ENCODE assay signal across 11 mouse cellular contexts in the genomic region with DNA sequence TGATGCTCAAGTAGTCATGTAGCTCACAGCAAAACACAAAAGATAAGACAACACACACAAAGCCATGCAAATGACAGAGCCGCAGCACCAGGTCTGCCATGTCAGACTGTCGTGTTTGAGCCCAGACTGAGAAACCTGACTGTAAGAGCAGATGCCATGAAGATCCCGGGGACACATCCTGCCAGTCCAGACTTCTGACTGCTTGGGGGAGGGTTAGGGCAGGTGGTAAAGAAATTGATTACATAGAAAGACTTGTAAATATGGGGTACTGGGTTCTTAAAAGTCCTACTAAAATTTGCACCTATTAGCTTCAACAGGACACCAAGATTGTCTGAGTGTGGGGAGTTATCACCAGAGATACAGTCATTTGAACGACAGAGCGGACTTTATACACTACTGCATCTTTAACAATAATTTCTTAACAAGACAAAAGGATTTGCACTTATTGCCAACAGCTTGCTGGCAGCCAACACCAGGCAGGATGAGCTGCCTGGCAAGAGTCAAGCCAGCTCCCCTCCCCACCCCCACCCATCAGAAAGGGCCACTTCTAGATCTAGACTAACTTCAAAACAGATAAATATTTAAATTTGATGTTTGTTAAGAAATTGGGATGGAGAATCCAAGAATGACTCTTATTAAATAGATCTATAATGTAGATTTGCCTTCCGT.
DNase-seq lines count a peak whose midpoint lies in the region; ATAC-seq and TF ChIP-seq lines count a peak whose summit lies in the region.
"Had no signal": no experiment of that assay in that cellular context is flagged by ENCODE, and none has a peak within 500 bp of the region (broad histone marks: within the 10 kb centered on the region; RNA-seq: fewer than 3 reads in every experiment).

No protein-coding gene starts in this region.

- no peaks in the 10 kb centered on the region for H3K27me3 ChIP-seq in kidney, embryonic 16.5 days (ENCODE audit: insufficient read depth, low read length)
- H3K27me3 ChIP-seq in embryonic facial prominence, embryonic 12.5 days: no peaks in the 10 kb centered on the region
- no peaks in the 10 kb centered on the region for H3K27me3 ChIP-seq in limb, embryonic 14.5 days (ENCODE audit: control insufficient read depth, insufficient read depth, low read length)
- H3K27me3 ChIP-seq: intestine, embryonic 15.5 days had no signal

- H3K4me2 ChIP-seq in kidney, embryonic 16.5 days (replicated peaks; ENCODE audit: low read depth, low read length): peak overlapping the region; percentile 23; the same call in 1 of the 2 replicates
- no peak overlapping the region for H3K4me2 ChIP-seq in embryonic facial prominence, embryonic 12.5 days (replicated peaks)
- H3K4me2 ChIP-seq in limb, embryonic 14.5 days (replicated peaks; ENCODE audit: low read depth, low read length, severe bottlenecking): no peak overlapping the region
- H3K4me2 ChIP-seq: intestine, embryonic 15.5 days had no signal

- DNase-seq in kidney, postnatal 36 days: no peak
- DNase-seq in brain, adult 2 months (ENCODE audit: low read depth, low spot score): peak; percentile 52
- no peak for DNase-seq in limb, embryonic 14.5 days (ENCODE audit: low spot score)
- no peak for DNase-seq in adrenal gland, postnatal 10 days
- DNase-seq in thymus, postnatal 36 days: no peak
- DNase-seq: right cerebral cortex, postnatal 25 days; thymus, postnatal 25 days had no signal

- H3K36me3 ChIP-seq in kidney, embryonic 16.5 days (ENCODE audit: insufficient read depth, low read length): no peaks in the 10 kb centered on the region
- 0 out of 2 replicates have a peak, but pooled peaks cover 3% of the 10 kb centered on the region for H3K36me3 ChIP-seq in embryonic facial prominence, embryonic 12.5 days
- H3K36me3 ChIP-seq in limb, embryonic 14.5 days (ENCODE audit: control insufficient read depth, insufficient read depth, low read length): no peaks in the 10 kb centered on the region
- H3K36me3 ChIP-seq: intestine, embryonic 15.5 days had no signal

- peak overlapping the region; percentile 15; the same call in 1 of the 2 replicates for H3K9ac ChIP-seq in kidney, embryonic 16.5 days (replicated peaks; ENCODE audit: low read length)
- no peak overlapping the region for H3K9ac ChIP-seq in embryonic facial prominence, embryonic 12.5 days
- no peak overlapping the region for H3K9ac ChIP-seq in limb, embryonic 14.5 days (ENCODE audit: low read depth, low read length, severe bottlenecking)
- H3K9ac ChIP-seq: intestine, embryonic 15.5 days had no signal

- H3K4me1 ChIP-seq in kidney, embryonic 16.5 days (ENCODE audit: insufficient read depth, low read length): peaks cover 21% of the 10 kb centered on the region
- H3K4me1 ChIP-seq in embryonic facial prominence, embryonic 12.5 days: peaks cover 73% of the 10 kb centered on the region
- H3K4me1 ChIP-seq in limb, embryonic 14.5 days (ENCODE audit: control insufficient read depth, insufficient read depth, low read length): peaks cover 49% of the 10 kb centered on the region

- no peak for TF ChIP-seq POLR2A in limb, embryonic 14.5 days (IDR thresholded peaks at IDR 0.05; ENCODE audit: borderline replicate concordance, extremely low read depth, insufficient read depth, insufficient read length)

- no peak for ATAC-seq in kidney, embryonic 16.5 days (ENCODE audit: low FRiP score, low TSS enrichment)
- ATAC-seq in embryonic facial prominence, embryonic 12.5 days (ENCODE audit: insufficient number of reproducible peaks, insufficient read depth, low FRiP score, low TSS enrichment): no peak
- no peak for ATAC-seq in limb, embryonic 14.5 days (ENCODE audit: low FRiP score, low read depth)

- no peak overlapping the region for H3K4me3 ChIP-seq in kidney, embryonic 16.5 days (ENCODE audit: low read length)
- no peak overlapping the region for H3K4me3 ChIP-seq in embryonic facial prominence, embryonic 12.5 days
- H3K4me3 ChIP-seq in limb, embryonic 14.5 days (replicated peaks; ENCODE audit: low read length): no peak overlapping the region
- H3K4me3 ChIP-seq: erythroblast, embryonic 14.5 days; intestine, embryonic 15.5 days had no signal

- WGBS in kidney, embryonic 16.5 days: 52% methylated on average over 6 of the region's 6 CpGs
- WGBS in embryonic facial prominence, embryonic 12.5 days: 49% methylated on average over 6 of the region's 6 CpGs
- 56% methylated on average over 6 of the region's 6 CpGs for WGBS in limb, embryonic 14.5 days

- H3K9me3 ChIP-seq in kidney, embryonic 16.5 days (ENCODE audit: low read length): no peaks in the 10 kb centered on the region
- H3K9me3 ChIP-seq in embryonic facial prominence, embryonic 12.5 days: no peaks in the 10 kb centered on the region
- H3K9me3 ChIP-seq in limb, embryonic 14.5 days (ENCODE audit: control insufficient read depth, low read length): no peaks in the 10 kb centered on the region
- H3K9me3 ChIP-seq: intestine, embryonic 15.5 days had no signal

- peak overlapping the region; percentile 65 for H3K27ac ChIP-seq in kidney, embryonic 16.5 days (ENCODE audit: low read length)
- H3K27ac ChIP-seq in embryonic facial prominence, embryonic 12.5 days: peak overlapping the region; percentile 48; the same call in 1 of the 2 replicates
- H3K27ac ChIP-seq in limb, embryonic 14.5 days (replicated peaks; ENCODE audit: low read depth, low read length): peak overlapping the region; percentile 8; the same call in 1 of the 2 replicates
- H3K27ac ChIP-seq: intestine, embryonic 15.5 days had no signal

Comparison
In these comparisons a context has a peak if more than half of its experiments do, and no peak if none do; other contexts are left out.
1. H3K27ac ChIP-seq: peak in every context shown above with its lines; median percentile 65 in kidney, embryonic 16.5 days; 48 in embryonic facial prominence, embryonic 12.5 days; 8 in limb, embryonic 14.5 days.